Comparison of ENCODE assay signal across 11 mouse cellular contexts in genomic region chr19:29862808-29863207, GRCm38 (mm10). TPM values are rescaled to one million over a fixed set of nuclear protein-coding genes. Genes with fewer than 3 reads are reported as not detected.
DNase-seq lines count a peak whose midpoint lies in the region; TF ChIP-seq lines count a peak whose summit lies in the region.
"Had no signal": no experiment of that assay in that cellular context is flagged by ENCODE, and none has a peak within 500 bp of the region (broad histone marks: within the 10 kb centered on the region; RNA-seq: fewer than 3 reads in every experiment).

No protein-coding gene starts in this region.

- DNase-seq in heart, adult 2 months: peak; percentile 28 to 33
- DNase-seq in heart, adult 8-10 months (ENCODE audit: low spot score): no peak
- peak; percentile 87 for DNase-seq in 3T3-L1 (ENCODE audit: low read depth, low spot score)
- DNase-seq in gastrocnemius, postnatal 14 days: peak; percentile 32
- peak; percentile 33 to 55 for DNase-seq in kidney, postnatal 25 days
- no peak for DNase-seq in testis, postnatal 10 days (ENCODE audit: low spot score)
- DNase-seq in frontal cortex, postnatal 14 days (ENCODE audit: low spot score in 2 of 2): no peak
- no peak for DNase-seq in right cerebral cortex, postnatal 36 days (ENCODE audit: low spot score in 2 of 2)
- DNase-seq: cerebellum, adult 2 months; thymus, postnatal 4 days had no signal

- intact Hi-C loops in heart, adult 2 months (cut with DNase I): no loop called here
- intact Hi-C loops in gastrocnemius, postnatal 14 days (cut with DNase I; ENCODE audit: low total_unique reads): no loop called here

- H3K4me1 ChIP-seq in heart, adult 2 months (ENCODE audit: control insufficient read depth, insufficient read depth, low read length): no peaks in the 10 kb centered on the region

- no peak overlapping the region for H3K4me3 ChIP-seq in heart, adult 2 months

- no peaks in the 10 kb centered on the region for H3K27me3 ChIP-seq in heart, adult 2 months (ENCODE audit: control insufficient read depth, insufficient read depth, low read length)

- TF ChIP-seq POLR2A in heart, adult 2 months (IDR thresholded peaks at IDR 0.05; ENCODE audit: insufficient read depth, low read depth, low read length): no peak

- no peak for TF ChIP-seq EP300 in heart, adult 2 months (IDR thresholded peaks at IDR 0.05; ENCODE audit: insufficient read depth, low read depth, low read length)

- H3K27ac ChIP-seq in heart, adult 2 months: no peak overlapping the region

- H3K9ac ChIP-seq in heart, adult 2 months (ENCODE audit: low read depth, low read length): no peak overlapping the region

- H3K36me3 ChIP-seq in heart, adult 2 months (ENCODE audit: control insufficient read depth, insufficient read depth, low read length): no peaks in the 10 kb centered on the region
- H3K36me3 ChIP-seq: G1E had no signal

- no peak for TF ChIP-seq CTCF in heart, adult 2 months (IDR thresholded peaks at IDR 0.05)

- H3K79me2 ChIP-seq in heart, adult 2 months (replicated peaks; ENCODE audit: control insufficient read depth, insufficient read depth, low read length): no peaks in the 10 kb centered on the region

RNA-seq across cellular contexts. Expression of gene Ranbp6, which starts 50.0 kb away (rescaled TPM):
- 10 to 100 TPM; 13.4 to 14.2 TPM for total RNA-seq in heart, adult 2 months (2021)
- polyA plus RNA-seq in heart, adult 2 months (2012; rRNA removed): 2.8 and 7.9 TPM in 2 replicates
- 10 to 100 TPM; 12.7 to 15.3 (median 14.1) TPM for total RNA-seq in heart, adult 8-10 months (2022)
- total RNA-seq in gastrocnemius, postnatal 14 days (2021): 1 to 10 TPM; 8.0 to 8.1 TPM

RNA-seq across cellular contexts. Expression of gene 9930021J03Rik, which starts 57.0 kb away (rescaled TPM):
- 10 to 100 TPM; 11.8 to 12.9 TPM for total RNA-seq in heart, adult 2 months (2021)
- 5.7 and 12.2 TPM in 2 replicates for polyA plus RNA-seq in heart, adult 2 months (2012; rRNA removed)
- 10 to 100 TPM; 10.3 to 15.2 (median 12.9) TPM for total RNA-seq in heart, adult 8-10 months (2022)
- 10 to 100 TPM in 1 of 2 experiments, 1 to 10 TPM in 1; 8.8 to 11.0 TPM for total RNA-seq in gastrocnemius, postnatal 14 days (2021)

Comparison
In these comparisons a context has a peak if more than half of its experiments do, and no peak if none do; other contexts are left out.
1. DNase-seq: peak in heart, adult 2 months (2 of 2), 3T3-L1 (single experiment), gastrocnemius, postnatal 14 days (single experiment) and kidney, postnatal 25 days (2 of 2); none in heart, adult 8-10 months (single experiment), testis, postnatal 10 days (single experiment), frontal cortex, postnatal 14 days (0 of 2) and right cerebral cortex, postnatal 36 days (0 of 2).